Mouse (Mus musculus): ENCODE results near the gene Hyal2.

- TF ChIP-seq EP300 (IDR thresholded peaks at IDR 0.05; ENCODE audit: low read depth) (no peak), CTCF (IDR thresholded peaks at IDR 0.05; ENCODE audit: low read depth) (no peak)
These were observed 51.8 kb downstream of the Hyal2 start for GRCm38 (mm10) chr9:107619546-107619879.
